Mouse (Mus musculus) heart, embryonic 13.5 days (tissue): Measurements from ENCODE around the gene Trim14. TPM values are rescaled to one million over a fixed set of nuclear protein-coding genes. Genes with fewer than 3 reads are reported as not detected.

Source experiments
- ATAC-seq: fragments of 200-750 bp; cut with Nextera tagmentation; 2 replicates; pipeline ENCODE4 v1.8.0; 2017; ENCODE audit warnings: moderate TSS enrichment; ENCODE audit not compliant: insufficient number of reproducible peaks, low FRiP score, low TSS enrichment; ENCODE audit errors: extremely low read depth
- H3K27ac ChIP-seq: fragments of 300-500 bp; sonication (generic); replicated peaks from 2 replicates; pipeline ENCODE4 v1.5.1; 2015; ENCODE audit warnings: moderate library complexity, mild to moderate bottlenecking, inconsistent platforms
- H3K27me3 ChIP-seq: fragments of 300-500 bp; sonication (generic); replicated peaks from 2 replicates; pipeline ENCODE4 v1.6.1; 2015; ENCODE audit warnings: mild to moderate bottlenecking, inconsistent platforms
- H3K36me3 ChIP-seq: fragments of 300-500 bp; sonication (generic); 2 replicates; pipeline ENCODE4 v1.6.1; 2015; ENCODE audit warnings: mild to moderate bottlenecking, inconsistent platforms
- H3K4me1 ChIP-seq: fragments of 300-500 bp; sonication (generic); 2 replicates; pipeline ENCODE4 v1.6.1; 2015; ENCODE audit warnings: inconsistent platforms
- H3K4me2 ChIP-seq: fragments of 300-500 bp; sonication (generic); 2 replicates; pipeline ENCODE4 v1.6.1; 2015; ENCODE audit warnings: inconsistent platforms, mild to moderate bottlenecking, moderate library complexity
- H3K4me3 ChIP-seq: fragments of 300-500 bp; sonication (generic); 2 replicates; pipeline ENCODE4 v1.5.1; 2015; ENCODE audit warnings: moderate library complexity, mild to moderate bottlenecking, inconsistent platforms
- H3K9ac ChIP-seq: fragments of 300-500 bp; sonication (generic); 2 replicates; pipeline ENCODE4 v1.6.1; 2015; ENCODE audit warnings: inconsistent platforms, mild to moderate bottlenecking, moderate library complexity
- H3K9me3 ChIP-seq: fragments of 300-500 bp; sonication (generic); 2 replicates; pipeline ENCODE4 v1.6.1; 2016; ENCODE audit warnings: inconsistent platforms
- WGBS: fragments of 180-500 bp; shearing (Covaris S2); methylation state at CpG from one replicate; pipeline ENCODE4 v1.1.7; 2015; ENCODE audit warnings: mixed read lengths; 5-methylcytosine and 5-hydroxymethylcytosine counted together
- polyA plus RNA-seq: library from polyadenylated mRNA; unstranded; fragments of >200 nt; fragmentation: Nextera tagmentation; extraction: Ambion mirVana; gene quantifications from 2 replicates; pipeline ENCODE4 v1.2.1, GENCODE M21; 2015

Trim14 gene
- polyA plus RNA-seq, 1 experiment from 2014 or later, result 1.7 TPM

DNA sequence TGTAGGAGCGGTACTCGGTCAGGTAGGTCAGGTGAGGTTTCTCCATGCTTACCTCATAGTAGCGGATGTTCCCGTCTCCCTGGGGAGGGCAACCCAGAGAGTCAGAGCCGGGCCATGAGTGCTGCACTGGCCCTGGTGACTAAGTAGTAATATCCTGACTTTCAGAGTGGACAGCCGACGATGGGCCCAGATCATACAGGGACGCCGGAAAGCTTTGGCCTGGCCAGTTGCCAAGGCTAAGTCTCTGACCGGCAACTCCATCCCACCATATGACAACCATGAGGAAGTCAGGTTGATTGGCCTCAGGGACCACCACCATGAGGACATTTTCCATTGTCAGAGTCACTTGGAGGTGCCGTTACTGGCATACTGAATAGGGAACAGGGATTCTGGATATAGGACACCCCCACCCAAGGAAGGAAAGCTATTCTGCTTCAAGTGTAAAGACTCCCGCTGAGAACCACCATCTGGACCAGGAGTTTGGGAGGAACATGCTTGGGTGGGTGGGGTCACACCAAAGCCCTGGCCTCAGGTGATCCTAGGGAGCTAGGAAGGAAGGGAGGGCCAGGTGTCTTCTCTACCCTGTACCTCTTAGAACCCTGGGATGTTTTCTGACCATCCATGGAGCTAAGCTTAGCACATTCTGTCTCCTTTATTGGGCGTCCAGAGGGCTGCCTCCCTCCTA lies 7.6 kb upstream of the Trim14 start:
- ATAC-seq, result no peak
- H3K9me3 ChIP-seq, result no peaks in the 10 kb centered on the region
- 83% methylated on average over 13 of the region's 13 CpGs for whole genome bisulfite sequencing

DNA sequence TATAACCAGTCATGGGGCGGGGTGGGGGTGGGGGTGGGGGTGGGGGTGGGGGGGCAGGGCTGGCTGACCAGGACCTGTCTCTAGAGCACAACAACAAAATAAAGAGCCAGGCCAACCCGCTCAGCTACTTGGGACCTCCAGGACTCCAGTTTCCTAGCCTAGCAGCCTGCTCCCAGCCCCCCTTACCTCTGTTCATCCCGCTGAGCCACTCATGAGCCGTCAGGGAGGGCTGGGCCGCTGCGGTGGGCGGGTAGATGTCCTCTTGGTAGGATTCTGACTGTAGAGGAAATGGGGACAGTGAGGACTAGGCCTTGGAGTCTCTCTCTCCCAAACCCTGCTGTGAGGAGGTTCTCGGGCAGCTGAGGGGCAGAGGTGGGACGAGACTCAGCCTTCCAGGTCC lies 5.8 kb upstream of the Trim14 start:
- no peak for ATAC-seq
- Histone ChIP-seq H3K4me1 (no peaks in the 10 kb centered on the region), H3K36me3 (no peaks in the 10 kb centered on the region), H3K4me3 (no peak overlapping the region), H3K27ac (no peak overlapping the region), H3K9me3 (no peaks in the 10 kb centered on the region), H3K27me3 (peaks cover 56% of the 10 kb centered on the region), H3K4me2 (no peak overlapping the region), H3K9ac (no peak overlapping the region)
- 42% methylated on average over 9 of the region's 9 CpGs for WGBS

More for the DNA sequence above, 7.6 kb upstream of the Trim14 start:
- peaks cover 53% of the 10 kb centered on the region for H3K27me3 ChIP-seq
- H3K9ac ChIP-seq, result no peak overlapping the region
- H3K36me3 ChIP-seq, result no peaks in the 10 kb centered on the region
- H3K4me1 ChIP-seq, result no peaks in the 10 kb centered on the region
- H3K4me3 ChIP-seq, result no peak overlapping the region
- H3K4me2 ChIP-seq, result no peak overlapping the region
- no peak overlapping the region for H3K27ac ChIP-seq

DNA sequence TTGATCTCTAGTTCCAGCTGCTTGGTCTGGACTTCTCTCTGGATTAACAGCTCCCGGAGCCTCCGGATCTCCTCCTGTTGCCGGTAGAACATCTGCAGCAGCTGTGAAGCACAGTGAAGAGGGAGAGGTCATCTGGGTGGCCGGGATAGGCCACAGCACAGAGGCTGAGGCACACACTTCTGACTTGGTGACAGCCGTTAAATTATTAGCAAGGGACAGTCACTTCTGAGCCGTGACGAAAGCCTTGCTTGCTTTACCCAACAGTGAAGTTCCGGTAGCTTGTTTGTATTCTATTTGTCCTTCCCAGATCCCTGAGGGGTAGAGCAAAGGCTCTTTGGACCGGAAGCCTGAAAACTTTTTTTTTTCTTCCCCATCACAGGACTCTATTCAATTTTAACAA lies 3.2 kb upstream of the Trim14 start:
- H3K27ac ChIP-seq, result no peak overlapping the region
- no peak overlapping the region for H3K9ac ChIP-seq
- no peaks in the 10 kb centered on the region for H3K36me3 ChIP-seq
- 39% methylated on average over 9 of the region's 9 CpGs for WGBS
- H3K4me1 ChIP-seq, result peaks cover 22% of the 10 kb centered on the region
- peaks cover 67% of the 10 kb centered on the region for H3K27me3 ChIP-seq
- H3K4me2 ChIP-seq, result no peak overlapping the region
- no peak overlapping the region for H3K4me3 ChIP-seq
- no peaks in the 10 kb centered on the region for H3K9me3 ChIP-seq
- ATAC-seq, result no peak

DNA sequence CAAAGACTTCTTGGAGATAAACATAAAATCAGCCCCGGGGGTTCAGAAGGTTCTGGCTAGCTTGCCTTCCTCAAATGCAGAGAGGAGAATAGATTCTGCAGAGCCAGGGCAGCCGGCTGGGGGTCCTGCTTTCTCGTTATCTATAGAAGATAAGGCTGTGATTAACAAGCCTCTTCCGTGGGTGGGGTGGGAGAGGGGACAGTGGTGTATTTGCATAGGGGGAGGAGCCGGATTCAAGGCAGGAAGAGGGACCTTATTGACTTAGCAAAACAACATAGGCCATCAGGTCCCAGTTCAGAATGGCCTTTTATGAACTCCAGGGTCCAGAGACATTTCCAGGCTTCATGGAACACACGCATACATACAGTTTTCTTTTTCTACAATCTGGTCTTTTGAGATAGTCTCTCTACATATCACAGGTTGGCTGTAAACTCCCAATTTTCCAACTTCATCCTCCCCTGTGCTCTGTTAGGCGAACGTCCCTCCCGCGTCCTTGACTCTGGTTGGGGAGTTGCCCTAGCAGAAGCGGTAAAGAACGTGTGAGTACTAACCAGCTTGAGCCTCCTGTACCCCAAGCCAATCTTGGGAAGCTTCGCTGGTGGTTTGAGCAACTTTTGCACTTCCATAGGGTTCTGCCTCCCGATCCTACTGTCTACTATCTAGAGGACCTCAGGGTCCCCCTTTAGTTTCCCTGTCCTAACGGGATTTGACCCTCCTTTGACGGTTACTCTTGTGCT lies 679 bp downstream of the Trim14 start:
- peaks cover 24% of the 10 kb centered on the region for H3K4me1 ChIP-seq
- peak overlapping the region; percentile 91 for H3K4me2 ChIP-seq
- H3K4me3 ChIP-seq, result peak overlapping the region; percentile 65
- ATAC-seq, result no peak
- H3K36me3 ChIP-seq, result no peaks in the 10 kb centered on the region
- no peaks in the 10 kb centered on the region for H3K9me3 ChIP-seq
- H3K27me3 ChIP-seq, result peaks cover 100% of the 10 kb centered on the region
- peak overlapping the region; percentile 76 for H3K9ac ChIP-seq
- 5% methylated on average over 16 of the region's 16 CpGs for WGBS
- no peak overlapping the region for H3K27ac ChIP-seq

DNA sequence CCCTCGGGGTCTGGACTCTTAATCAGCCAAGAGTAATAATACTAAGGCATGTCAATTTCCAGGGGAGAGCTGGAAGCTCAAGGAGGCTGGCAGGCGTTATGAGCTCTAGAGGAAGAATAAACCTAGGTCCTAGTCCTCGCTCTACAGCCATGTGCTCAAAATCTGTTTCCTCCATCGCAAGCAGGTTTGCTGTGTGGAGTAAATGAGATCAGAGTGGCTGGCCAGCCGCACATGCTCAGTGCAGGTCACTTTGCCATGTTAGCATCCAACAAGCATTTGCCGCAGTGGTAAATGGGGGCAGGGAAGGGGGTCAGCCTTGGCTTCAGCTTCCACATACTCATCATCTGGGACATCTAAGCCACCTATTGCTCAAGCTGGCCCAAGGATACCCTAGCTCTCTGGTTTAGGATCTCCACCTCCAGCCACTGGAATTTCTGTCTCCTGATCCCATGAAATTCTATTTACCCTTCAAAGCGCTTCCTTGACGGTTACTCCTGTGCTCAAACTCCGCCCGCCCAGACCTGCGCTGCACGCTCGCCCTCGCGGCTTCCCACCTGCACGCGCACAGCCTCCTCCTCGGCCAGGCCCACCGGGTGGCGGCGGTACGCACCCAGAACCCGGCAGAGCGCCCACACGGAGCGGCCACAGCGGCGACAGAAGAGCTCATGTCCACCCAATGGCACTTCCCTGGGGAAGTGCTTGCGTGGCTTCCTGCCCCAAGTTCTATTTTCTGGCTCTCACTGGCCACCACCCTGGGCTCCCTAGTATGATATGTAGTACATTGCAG lies 1.8 kb downstream of the Trim14 start:
- H3K27me3 ChIP-seq, result peaks cover 98% of the 10 kb centered on the region
- peak overlapping the region; percentile 91 for H3K4me2 ChIP-seq
- peaks cover 24% of the 10 kb centered on the region for H3K4me1 ChIP-seq
- H3K27ac ChIP-seq, result no peak overlapping the region
- no peaks in the 10 kb centered on the region for H3K36me3 ChIP-seq
- H3K4me3 ChIP-seq, result peak overlapping the region; percentile 65
- 8% methylated on average over 29 of the region's 29 CpGs for WGBS
- H3K9me3 ChIP-seq, result no peaks in the 10 kb centered on the region
- peak overlapping the region; percentile 67 for H3K9ac ChIP-seq
- no peak for ATAC-seq

DNA sequence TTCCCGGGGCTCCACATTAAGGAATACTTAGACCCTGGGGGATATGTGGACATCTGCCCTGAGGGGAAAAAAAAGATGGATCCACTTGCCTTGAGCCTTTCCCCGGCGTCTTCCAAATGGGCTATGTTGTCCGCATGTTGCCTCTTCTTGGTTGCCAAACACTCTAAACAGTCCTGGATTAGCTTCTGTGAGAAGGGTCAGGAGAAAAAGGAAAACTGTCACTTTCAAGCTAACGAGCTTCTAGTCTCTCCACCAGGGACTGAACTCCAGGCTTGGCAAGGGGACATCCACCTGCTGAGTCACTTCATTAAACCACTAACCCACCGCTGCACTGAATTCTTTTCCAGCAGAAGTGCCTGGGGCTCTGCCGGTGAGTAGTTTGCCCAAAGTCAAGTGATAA lies 3.0 kb downstream of the Trim14 start:
- no peak for ATAC-seq
- Histone ChIP-seq H3K36me3 (no peaks in the 10 kb centered on the region), H3K4me3 (no peak overlapping the region), H3K27ac (no peak overlapping the region), H3K4me2 (no peak overlapping the region), H3K9me3 (no peaks in the 10 kb centered on the region), H3K27me3 (peaks cover 95% of the 10 kb centered on the region), H3K4me1 (peaks cover 24% of the 10 kb centered on the region), H3K9ac (no peak overlapping the region)
- WGBS, result 69% methylated on average over 7 of the region's 7 CpGs

DNA sequence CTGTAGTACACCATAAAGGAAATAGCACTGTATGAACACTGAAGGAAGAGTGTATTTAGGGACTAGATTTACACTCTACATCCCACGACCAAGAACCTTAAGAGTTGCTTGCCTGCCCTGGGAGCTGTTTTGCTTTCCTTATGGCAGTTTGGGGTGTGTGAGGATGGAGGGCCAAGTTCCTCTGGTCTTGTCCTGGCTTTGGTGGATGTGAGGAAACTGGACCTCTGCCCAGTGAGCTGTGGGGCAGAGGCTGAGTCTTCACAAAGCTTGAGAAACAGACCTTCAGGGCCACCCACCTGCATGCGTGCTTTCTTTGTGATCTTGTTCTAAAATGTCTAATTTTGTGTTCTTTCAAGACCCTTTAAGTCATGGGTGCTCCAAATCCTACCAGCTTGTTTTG lies 3.4 kb downstream of the Trim14 start:
- H3K9ac ChIP-seq, result no peak overlapping the region
- no peaks in the 10 kb centered on the region for H3K36me3 ChIP-seq
- no peak overlapping the region for H3K27ac ChIP-seq
- H3K27me3 ChIP-seq, result peaks cover 91% of the 10 kb centered on the region
- ATAC-seq, result no peak
- H3K4me2 ChIP-seq, result no peak overlapping the region
- 70% methylated on average over 2 of the region's 2 CpGs for WGBS
- no peaks in the 10 kb centered on the region for H3K9me3 ChIP-seq
- H3K4me1 ChIP-seq, result peaks cover 25% of the 10 kb centered on the region
- no peak overlapping the region for H3K4me3 ChIP-seq

DNA sequence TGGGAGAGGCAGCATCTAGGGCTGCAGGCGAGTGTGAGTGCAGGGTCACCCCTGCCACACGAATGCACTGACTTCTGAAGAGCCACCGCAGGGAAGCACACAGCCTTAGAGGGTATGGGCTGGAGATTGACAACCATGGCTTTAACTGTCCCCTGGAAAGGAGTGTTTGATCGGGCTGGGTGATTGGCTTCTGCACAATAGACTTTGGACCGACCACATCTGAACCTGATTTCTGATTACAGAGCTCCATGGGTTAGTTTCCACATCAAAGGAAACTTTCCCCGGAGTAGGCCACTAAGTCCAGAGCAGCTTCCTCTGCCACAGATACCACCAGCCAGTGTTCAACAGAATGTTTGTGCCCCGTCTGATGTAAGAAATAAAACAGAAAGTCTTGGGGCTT lies 6.2 kb downstream of the Trim14 start:
- Histone ChIP-seq H3K9ac (no peak overlapping the region), H3K27me3 (peaks cover 79% of the 10 kb centered on the region), H3K9me3 (no peaks in the 10 kb centered on the region), H3K4me2 (no peak overlapping the region), H3K4me3 (no peak overlapping the region), H3K4me1 (peaks cover 13% of the 10 kb centered on the region), H3K27ac (no peak overlapping the region), H3K36me3 (no peaks in the 10 kb centered on the region)
- no peak for ATAC-seq
- 58% methylated on average over 7 of the region's 7 CpGs for WGBS

DNA sequence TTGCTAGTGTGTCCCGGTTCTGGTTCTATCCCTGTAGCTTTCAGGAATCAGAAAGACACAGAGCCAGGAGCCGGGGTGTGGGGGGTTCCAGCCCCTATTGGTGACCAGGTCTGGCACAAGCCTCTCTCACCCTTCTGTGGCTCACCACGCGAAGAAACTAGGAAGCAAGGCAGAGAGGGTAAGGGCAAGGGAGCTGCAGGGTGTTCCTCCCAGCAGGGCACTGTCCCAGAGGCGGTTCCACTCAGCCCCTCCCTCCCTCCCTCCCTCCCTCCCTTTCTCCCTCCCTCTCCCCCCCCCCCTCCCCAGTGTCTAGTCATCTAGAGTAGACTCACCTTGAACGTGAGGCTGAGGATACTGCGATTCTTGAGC lies 8.4 kb downstream of the Trim14 start:
- Histone ChIP-seq H3K9ac (peak overlapping the region; percentile 81), H3K4me3 (peak overlapping the region; percentile 50), H3K4me2 (peak overlapping the region; percentile 82), H3K4me1 (peaks cover 6% of the 10 kb centered on the region), H3K9me3 (no peaks in the 10 kb centered on the region), H3K27me3 (peaks cover 78% of the 10 kb centered on the region), H3K36me3 (no peaks in the 10 kb centered on the region), H3K27ac (peak overlapping the region; percentile 45; the same call in 1 of the 2 replicates)
- peak; percentile 67 for ATAC-seq
- 1% methylated on average over 7 of the region's 7 CpGs for WGBS

DNA sequence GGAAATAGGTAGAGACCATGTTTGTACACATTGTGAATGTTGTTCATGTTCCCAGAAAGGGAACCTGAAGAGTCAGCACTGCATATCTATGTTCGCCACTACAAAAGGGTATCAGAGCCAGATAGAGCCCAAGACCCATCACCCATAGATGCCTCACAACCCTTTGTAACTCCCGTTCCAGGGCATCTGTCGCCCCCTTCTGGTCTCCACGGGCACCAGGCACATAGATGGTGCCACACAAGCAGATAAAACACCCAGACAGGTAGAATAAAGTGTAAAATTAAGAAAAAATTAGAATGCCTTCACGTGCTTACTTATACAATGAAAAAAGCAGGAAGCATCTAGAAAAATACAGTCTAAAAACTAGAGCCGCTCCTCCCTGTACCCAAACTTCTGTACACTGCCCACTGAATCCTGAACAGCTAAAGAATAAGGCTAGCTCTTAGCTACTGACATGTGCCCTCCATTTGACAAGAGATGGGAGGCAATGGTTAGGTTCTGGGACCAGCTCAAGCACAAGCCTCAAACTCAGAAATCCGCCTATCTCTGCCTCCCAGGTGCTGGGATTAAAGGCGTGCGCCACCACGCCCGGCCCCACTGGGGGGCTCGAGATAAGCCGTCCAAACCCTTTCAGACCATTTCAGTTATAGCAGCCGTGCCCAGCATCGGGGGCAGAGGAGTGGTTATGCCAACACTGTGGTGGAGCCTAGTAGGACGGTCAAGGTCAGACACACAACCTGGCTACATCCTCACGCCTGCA lies 9.0 kb downstream of the Trim14 start:
- H3K27ac ChIP-seq, result peak overlapping the region; percentile 45; the same call in 1 of the 2 replicates
- peak; percentile 55 for ATAC-seq
- peak overlapping the region; percentile 50 for H3K4me3 ChIP-seq
- H3K36me3 ChIP-seq, result no peaks in the 10 kb centered on the region
- peaks cover 78% of the 10 kb centered on the region for H3K27me3 ChIP-seq
- 18% methylated on average over 17 of the region's 17 CpGs for WGBS
- H3K4me2 ChIP-seq, result peak overlapping the region; percentile 82
- H3K9me3 ChIP-seq, result no peaks in the 10 kb centered on the region
- peaks cover 6% of the 10 kb centered on the region for H3K4me1 ChIP-seq
- H3K9ac ChIP-seq, result peak overlapping the region; percentile 81

DNA sequence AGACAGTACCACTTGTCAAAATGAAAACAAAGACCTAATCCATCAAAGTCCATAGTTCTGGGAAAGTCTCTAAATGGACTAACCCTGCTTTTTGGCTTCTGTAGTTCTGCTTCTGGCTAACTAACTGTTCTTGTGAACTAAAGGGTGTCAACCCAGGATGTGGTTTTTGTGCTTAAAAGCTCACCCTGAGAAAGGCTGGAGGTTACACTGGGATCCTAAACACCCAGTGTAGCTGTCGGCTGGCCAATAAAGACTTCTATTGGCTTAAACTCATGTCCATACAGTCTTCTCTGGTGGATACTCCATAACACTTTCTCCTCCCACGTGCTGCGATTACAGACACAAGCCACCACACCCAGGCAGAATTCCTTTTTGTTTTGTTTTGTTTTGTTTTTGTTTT lies 9.7 kb downstream of the Trim14 start:
- H3K27ac ChIP-seq, result no peak overlapping the region
- no peak overlapping the region for H3K4me3 ChIP-seq
- WGBS, result 76% methylated on average over 3 of the region's 3 CpGs
- peaks cover 9% of the 10 kb centered on the region for H3K4me1 ChIP-seq
- H3K36me3 ChIP-seq, result no peaks in the 10 kb centered on the region
- 0 out of 2 replicates have a peak, but pooled peaks cover 4% of the 10 kb centered on the region for H3K9me3 ChIP-seq
- H3K27me3 ChIP-seq, result peaks cover 73% of the 10 kb centered on the region
- no peak overlapping the region for H3K4me2 ChIP-seq
- no peak overlapping the region for H3K9ac ChIP-seq
- no peak for ATAC-seq
